ENCODE assay signal across 22 mouse cellular contexts in the genomic region with DNA sequence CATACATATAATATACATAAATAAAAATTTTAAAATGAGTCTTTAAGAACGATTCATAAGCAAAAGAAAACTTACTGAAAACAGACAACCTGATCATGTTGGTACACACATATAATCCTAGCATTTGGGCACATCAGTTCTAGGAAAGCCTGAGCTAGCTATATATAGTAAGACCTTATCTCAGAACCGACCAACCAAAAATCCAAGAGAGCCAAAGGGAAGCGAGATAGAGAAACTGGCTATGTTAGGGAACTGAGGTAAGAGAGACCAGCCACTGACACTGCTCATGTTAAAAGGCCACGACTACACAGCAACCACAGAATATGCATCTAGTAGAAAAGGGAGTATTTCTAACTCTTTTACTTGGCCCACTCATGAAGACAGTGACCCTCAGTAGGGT. TPM values are rescaled to one million over a fixed set of nuclear protein-coding genes. Genes with fewer than 3 reads are reported as not detected.
A peak's percentile ranks its signal among the peaks of the same experiment; 100 is the strongest.
DNase-seq lines count a peak whose midpoint lies in the region; ATAC-seq and TF ChIP-seq lines count a peak whose summit lies in the region.
"Had no signal": no experiment of that assay in that cellular context is flagged by ENCODE, and none has a peak within 500 bp of the region (broad histone marks: within the 10 kb centered on the region; RNA-seq: fewer than 3 reads in every experiment).

No protein-coding gene starts in this region.

- ATAC-seq in heart, embryonic 15.5 days (replicated peaks; ENCODE audit: insufficient number of reproducible peaks, insufficient read depth, low FRiP score, low read depth) = no peak; the same call in 1 of the 2 replicates
- ATAC-seq in liver, embryonic 12.5 days = peak; percentile 68
- ATAC-seq in liver, postnatal 0 days = no peak
- ATAC-seq: activated CD4-positive, CD25-positive, alpha-beta regulatory T cell, adult 4 months; forebrain, embryonic 16.5 days; hindbrain, postnatal 0 days; Patski had no signal

- TF ChIP-seq POLR2A in heart, adult 2 months (IDR thresholded peaks at IDR 0.05; ENCODE audit: insufficient read depth, low read depth, low read length) = no peak

- no peak overlapping the region for H3K4me3 ChIP-seq in heart, adult 2 months
- H3K4me3 ChIP-seq in heart, embryonic 10.5 days = no peak overlapping the region
- H3K4me3 ChIP-seq in heart, embryonic 15.5 days = no peak overlapping the region
- no peak overlapping the region for H3K4me3 ChIP-seq in liver, embryonic 12.5 days
- H3K4me3 ChIP-seq in liver, postnatal 0 days (ENCODE audit: low read depth, low read length) = no peak overlapping the region
- H3K4me3 ChIP-seq: embryonic facial prominence, embryonic 13.5 days; forebrain, embryonic 12.5 days; hindbrain, embryonic 13.5 days had no signal

- intact Hi-C loops in heart, adult 2 months (cut with DNase I) = no loop called here
- intact Hi-C loops in heart, postnatal 36 days (cut with DNase I) = no loop called here

- peak overlapping the region; percentile 69 for H3K27ac ChIP-seq in heart, adult 2 months
- H3K27ac ChIP-seq in heart, embryonic 10.5 days = no peak overlapping the region; the same call in 1 of the 2 replicates
- H3K27ac ChIP-seq in heart, embryonic 15.5 days = peak overlapping the region; percentile 74
- H3K27ac ChIP-seq in liver, embryonic 12.5 days = peak overlapping the region; percentile 77
- H3K27ac ChIP-seq in liver, postnatal 0 days (ENCODE audit: low read depth) = no peak overlapping the region
- H3K27ac ChIP-seq: embryonic facial prominence, embryonic 13.5 days; forebrain, embryonic 12.5 days; hindbrain, embryonic 13.5 days; hindbrain, postnatal 0 days had no signal

- H3K4me1 ChIP-seq in heart, adult 2 months (ENCODE audit: control insufficient read depth, insufficient read depth, low read length) = peaks cover 1% of the 10 kb centered on the region; the same call in 1 of the 2 replicates
- peaks cover 8% of the 10 kb centered on the region for H3K4me1 ChIP-seq in heart, embryonic 10.5 days
- peaks cover 12% of the 10 kb centered on the region for H3K4me1 ChIP-seq in heart, embryonic 15.5 days (replicated peaks)
- peaks cover 44% of the 10 kb centered on the region for H3K4me1 ChIP-seq in liver, embryonic 12.5 days
- H3K4me1 ChIP-seq in liver, postnatal 0 days (ENCODE audit: insufficient read depth) = peaks cover 5% of the 10 kb centered on the region; the same call in 1 of the 2 replicates

- no peak overlapping the region for H3K9ac ChIP-seq in heart, adult 2 months (ENCODE audit: low read depth, low read length)
- no peak overlapping the region for H3K9ac ChIP-seq in heart, embryonic 15.5 days
- H3K9ac ChIP-seq in liver, embryonic 12.5 days = no peak overlapping the region
- H3K9ac ChIP-seq in liver, postnatal 0 days (replicated peaks) = no peak overlapping the region
- H3K9ac ChIP-seq: embryonic facial prominence, embryonic 13.5 days; forebrain, embryonic 12.5 days; hindbrain, embryonic 13.5 days had no signal

- no peaks in the 10 kb centered on the region for H3K27me3 ChIP-seq in heart, adult 2 months (ENCODE audit: control insufficient read depth, insufficient read depth, low read length)
- no peaks in the 10 kb centered on the region for H3K27me3 ChIP-seq in heart, embryonic 10.5 days (ENCODE audit: insufficient read depth, poor library complexity, severe bottlenecking)
- no peaks in the 10 kb centered on the region for H3K27me3 ChIP-seq in heart, embryonic 15.5 days
- H3K27me3 ChIP-seq in liver, embryonic 12.5 days (replicated peaks) = no peaks in the 10 kb centered on the region
- no peaks in the 10 kb centered on the region for H3K27me3 ChIP-seq in liver, postnatal 0 days (ENCODE audit: insufficient read depth, low read length)
- H3K27me3 ChIP-seq: embryonic facial prominence, embryonic 13.5 days; forebrain, embryonic 12.5 days; hindbrain, embryonic 13.5 days; Patski had no signal

- no peak for DNase-seq in heart, adult 2 months
- DNase-seq in heart, embryonic 10.5 days (ENCODE audit: low spot score) = no peak
- DNase-seq in heart, postnatal 36 days = no peak
- DNase-seq in liver, postnatal 0 days = no peak
- DNase-seq in adipocyte (ENCODE audit: low spot score) = no peak
- no peak for DNase-seq in layer of hippocampus, adult 9-11 months
- DNase-seq: adrenal gland, adult 2 months; adrenal gland, postnatal 25 days; cerebellum, adult 18-20 months; cerebellum, adult 9-11 months; cerebellum, postnatal 36 days; gastrocnemius, postnatal 14 days; kidney, adult 11 months had no signal

- no peaks in the 10 kb centered on the region; the same call in 1 of the 2 replicates for H3K79me2 ChIP-seq in heart, adult 2 months (replicated peaks; ENCODE audit: control insufficient read depth, insufficient read depth, low read length)

- no peaks in the 10 kb centered on the region for H3K9me3 ChIP-seq in heart, embryonic 10.5 days
- H3K9me3 ChIP-seq in heart, embryonic 15.5 days (replicated peaks) = no peaks in the 10 kb centered on the region
- no peaks in the 10 kb centered on the region for H3K9me3 ChIP-seq in liver, embryonic 12.5 days (replicated peaks)
- H3K9me3 ChIP-seq in liver, postnatal 0 days (ENCODE audit: low read length) = no peaks in the 10 kb centered on the region
- H3K9me3 ChIP-seq: embryonic facial prominence, embryonic 13.5 days; forebrain, embryonic 12.5 days; hindbrain, embryonic 13.5 days had no signal

- 32% methylated on average over 4 of the region's 4 CpGs for WGBS in heart, adult 2 months
- WGBS in heart, embryonic 10.5 days = 44% methylated on average over 4 of the region's 4 CpGs
- WGBS in heart, embryonic 15.5 days = 30% methylated on average over 4 of the region's 4 CpGs
- 32% methylated on average over 4 of the region's 4 CpGs for WGBS in liver, embryonic 12.5 days (ENCODE audit: insufficient replicate concordance)
- 60% methylated on average over 4 of the region's 4 CpGs for WGBS in liver, postnatal 0 days (ENCODE audit: insufficient replicate concordance)

- TF ChIP-seq EP300 in heart, adult 2 months (IDR thresholded peaks at IDR 0.05; ENCODE audit: insufficient read depth, low read depth, low read length) = no peak
- TF ChIP-seq EP300 in liver, postnatal 0 days (IDR thresholded peaks at IDR 0.05; ENCODE audit: low read depth) = no peak

- no peak for TF ChIP-seq CTCF in heart, adult 2 months (IDR thresholded peaks at IDR 0.05)
- no peak for TF ChIP-seq CTCF in liver, postnatal 0 days (IDR thresholded peaks at IDR 0.05; ENCODE audit: low read depth)

- H3K36me3 ChIP-seq in heart, adult 2 months (ENCODE audit: control insufficient read depth, insufficient read depth, low read length) = peaks cover 29% of the 10 kb centered on the region
- peaks cover 80% of the 10 kb centered on the region for H3K36me3 ChIP-seq in heart, embryonic 10.5 days
- peaks cover 70% of the 10 kb centered on the region for H3K36me3 ChIP-seq in heart, embryonic 15.5 days
- H3K36me3 ChIP-seq in liver, embryonic 12.5 days = peaks cover 82% of the 10 kb centered on the region
- peaks cover 70% of the 10 kb centered on the region for H3K36me3 ChIP-seq in liver, postnatal 0 days (replicated peaks; ENCODE audit: insufficient read depth, low read length)

- 0 out of 2 replicates have a peak overlapping the region, but pooled peaks have one; percentile 9 for H3K4me2 ChIP-seq in heart, embryonic 15.5 days
- peak overlapping the region; percentile 44 for H3K4me2 ChIP-seq in liver, embryonic 12.5 days
- no peak overlapping the region for H3K4me2 ChIP-seq in liver, postnatal 0 days (ENCODE audit: low read depth, low read length)
- H3K4me2 ChIP-seq: embryonic facial prominence, embryonic 13.5 days; forebrain, embryonic 12.5 days; hindbrain, embryonic 13.5 days had no signal

RNA-seq across cellular contexts. Expression of a gene that starts 5.1 kb away (rescaled TPM):
- total RNA-seq in heart, adult 2 months (2021) = 10 to 100 TPM; 19.4 to 24.0 TPM
- 9.3 and 13.2 TPM in 2 replicates for polyA plus RNA-seq in heart, adult 2 months (2012; rRNA removed)
- 40.4 and 55.1 TPM in 2 replicates for polyA plus RNA-seq in heart, embryonic 10.5 days (2016; fragmentation: Nextera tagmentation; extraction: Ambion mirVana)
- polyA plus RNA-seq in heart, embryonic 15.5 days (2015; fragmentation: Nextera tagmentation; extraction: Ambion mirVana) = 27.5 and 31.0 TPM in 2 replicates
- total RNA-seq in heart, postnatal 36 days (2021) = 10 to 100 TPM; 17.6 to 21.3 TPM
- polyA plus RNA-seq in liver, embryonic 12.5 days (2016; fragmentation: Nextera tagmentation; extraction: Ambion mirVana) = 41.4 and 44.3 TPM in 2 replicates
- 11.2 and 12.0 TPM in 2 replicates for polyA plus RNA-seq in liver, postnatal 0 days (2015; fragmentation: Nextera tagmentation; extraction: Ambion mirVana)

RNA-seq across cellular contexts. Expression of a gene that starts 20.7 kb away (rescaled TPM):
- 100 to 1,000 TPM; 314 to 350 TPM for total RNA-seq in heart, adult 2 months (2021)
- polyA plus RNA-seq in heart, adult 2 months (2012; rRNA removed) = 174 and 218 TPM in 2 replicates
- polyA plus RNA-seq in heart, embryonic 10.5 days (2016; fragmentation: Nextera tagmentation; extraction: Ambion mirVana) = 380 and 402 TPM in 2 replicates
- 323 and 434 TPM in 2 replicates for polyA plus RNA-seq in heart, embryonic 15.5 days (2015; fragmentation: Nextera tagmentation; extraction: Ambion mirVana)
- total RNA-seq in heart, postnatal 36 days (2021) = 100 to 1,000 TPM; 318 to 326 TPM
- polyA plus RNA-seq in liver, embryonic 12.5 days (2016; fragmentation: Nextera tagmentation; extraction: Ambion mirVana) = 280 and 285 TPM in 2 replicates
- 145 and 157 TPM in 2 replicates for polyA plus RNA-seq in liver, postnatal 0 days (2015; fragmentation: Nextera tagmentation; extraction: Ambion mirVana)

RNA-seq across cellular contexts. Expression of a gene that starts 31.4 kb away (rescaled TPM):
- 10 to 100 TPM in 1 of 2 experiments, 1 to 10 TPM in 1; 5.1 to 27.0 TPM for total RNA-seq in heart, adult 2 months (2021)
- polyA plus RNA-seq in heart, adult 2 months (2012; rRNA removed) = 5.0 and 7.7 TPM in 2 replicates
- polyA plus RNA-seq in heart, embryonic 10.5 days (2016; fragmentation: Nextera tagmentation; extraction: Ambion mirVana) = 6.0 and 10.7 TPM in 2 replicates
- polyA plus RNA-seq in heart, embryonic 15.5 days (2015; fragmentation: Nextera tagmentation; extraction: Ambion mirVana) = 3.6 and 4.7 TPM in 2 replicates
- total RNA-seq in heart, postnatal 36 days (2021) = 10 to 100 TPM in 1 of 2 experiments, 1 to 10 TPM in 1; 4.5 to 20.1 TPM
- polyA plus RNA-seq in liver, embryonic 12.5 days (2016; fragmentation: Nextera tagmentation; extraction: Ambion mirVana) = 2.4 and 2.8 TPM in 2 replicates
- 0.77 and 1.00 TPM in 2 replicates for polyA plus RNA-seq in liver, postnatal 0 days (2015; fragmentation: Nextera tagmentation; extraction: Ambion mirVana)

RNA-seq across cellular contexts. Expression of a gene that starts 31.9 kb away (rescaled TPM):
- 10 to 100 TPM; 35.5 to 47.7 TPM for total RNA-seq in heart, adult 2 months (2021)
- polyA plus RNA-seq in heart, adult 2 months (2012; rRNA removed) = 12.1 and 13.9 TPM in 2 replicates
- 22.7 and 23.5 TPM in 2 replicates for polyA plus RNA-seq in heart, embryonic 10.5 days (2016; fragmentation: Nextera tagmentation; extraction: Ambion mirVana)
- polyA plus RNA-seq in heart, embryonic 15.5 days (2015; fragmentation: Nextera tagmentation; extraction: Ambion mirVana) = 17.6 and 19.6 TPM in 2 replicates
- 10 to 100 TPM; 41.9 to 43.8 TPM for total RNA-seq in heart, postnatal 36 days (2021)
- polyA plus RNA-seq in liver, embryonic 12.5 days (2016; fragmentation: Nextera tagmentation; extraction: Ambion mirVana) = 11.8 and 14.1 TPM in 2 replicates
- polyA plus RNA-seq in liver, postnatal 0 days (2015; fragmentation: Nextera tagmentation; extraction: Ambion mirVana) = 7.1 and 8.2 TPM in 2 replicates

RNA-seq across cellular contexts. Expression of a gene that starts 41.2 kb away (rescaled TPM):
- total RNA-seq in heart, adult 2 months (2021) = 1 to 10 TPM; 8.5 to 9.0 TPM
- 14.5 and 29.8 TPM in 2 replicates for polyA plus RNA-seq in heart, adult 2 months (2012; rRNA removed)
- 18.5 and 26.4 TPM in 2 replicates for polyA plus RNA-seq in heart, embryonic 10.5 days (2016; fragmentation: Nextera tagmentation; extraction: Ambion mirVana)
- 38.4 and 43.5 TPM in 2 replicates for polyA plus RNA-seq in heart, embryonic 15.5 days (2015; fragmentation: Nextera tagmentation; extraction: Ambion mirVana)
- total RNA-seq in heart, postnatal 36 days (2021) = 10 to 100 TPM; 11.4 to 11.7 TPM
- polyA plus RNA-seq in liver, embryonic 12.5 days (2016; fragmentation: Nextera tagmentation; extraction: Ambion mirVana) = 6.7 and 8.2 TPM in 2 replicates
- polyA plus RNA-seq in liver, postnatal 0 days (2015; fragmentation: Nextera tagmentation; extraction: Ambion mirVana) = 7.6 and 7.9 TPM in 2 replicates

Comparison
In these comparisons a context has a peak if more than half of its experiments do, and no peak if none do; other contexts are left out.
1. H3K27ac ChIP-seq: peak in heart, adult 2 months (single experiment), heart, embryonic 15.5 days (single experiment) and liver, embryonic 12.5 days (single experiment); none in heart, embryonic 10.5 days (single experiment) and liver, postnatal 0 days (single experiment).